Mouse (Mus musculus) liver, postnatal 0 days (tissue): ENCODE data around the gene Ntrk3. TPM values are rescaled to one million over a fixed set of nuclear protein-coding genes. Genes with fewer than 3 reads are reported as not detected.

Source experiments
- ATAC-seq: fragments of 200-750 bp; cut with Nextera tagmentation; 2 replicates; pipeline ENCODE4 v1.8.0; 2017; ENCODE audit warnings: mild to moderate bottlenecking, moderate library complexity
- DNase-seq: peaks from one replicate; pipeline ENCODE4 v3.0.0-alpha.2; 2016
- H3K27ac ChIP-seq: fragments of 300-500 bp; sonication (generic); 2 replicates; pipeline ENCODE4 v1.5.1; 2014; ENCODE audit warnings: antibody characterized with exemption, moderate library complexity, mild to moderate bottlenecking, low read depth
- H3K27me3 ChIP-seq: fragments of 300-500 bp; sonication (generic); 2 replicates; pipeline ENCODE4 v1.6.1; 2014; ENCODE audit warnings: low read length, control low read depth, mixed read lengths; ENCODE audit not compliant: insufficient read depth
- H3K36me3 ChIP-seq: fragments of 300-500 bp; sonication (generic); replicated peaks from 2 replicates; pipeline ENCODE4 v1.6.1; 2014; ENCODE audit warnings: mild to moderate bottlenecking, control low read depth, low read length, moderate library complexity, mixed read lengths; ENCODE audit not compliant: insufficient read depth
- H3K4me1 ChIP-seq: fragments of 300-500 bp; sonication (generic); 2 replicates; pipeline ENCODE4 v1.6.1; 2014; ENCODE audit warnings: antibody characterized with exemption, mild to moderate bottlenecking, control low read depth; ENCODE audit not compliant: insufficient read depth
- H3K4me2 ChIP-seq: fragments of 300-500 bp; sonication (generic); 2 replicates; pipeline ENCODE4 v1.6.1; 2014; ENCODE audit warnings: low read depth, mild to moderate bottlenecking, low read length, moderate library complexity, mixed read lengths
- H3K4me3 ChIP-seq: fragments of 300-500 bp; sonication (generic); 2 replicates; pipeline ENCODE4 v1.5.1; 2014; ENCODE audit warnings: low read depth, low read length
- H3K9ac ChIP-seq: fragments of 300-500 bp; sonication (generic); replicated peaks from 2 replicates; pipeline ENCODE4 v1.6.1; 2014; ENCODE audit warnings: mild to moderate bottlenecking, moderate library complexity
- H3K9me3 ChIP-seq: fragments of 300-500 bp; sonication (generic); 2 replicates; pipeline ENCODE4 v1.6.1; 2016; ENCODE audit warnings: mild to moderate bottlenecking, control low read depth, low read length, mixed read lengths
- CTCF ChIP-seq: sonication (generic); IDR thresholded peaks from 2 replicates; pipeline ENCODE4 v1.5.1; 2016; ENCODE audit warnings: antibody characterized with exemption, low read depth
- EP300 ChIP-seq: IDR thresholded peaks from 2 replicates; pipeline ENCODE4 v1.6.1; 2016; ENCODE audit warnings: antibody characterized with exemption, low read depth, mild to moderate bottlenecking
- WGBS: fragments of 180-500 bp; shearing (Covaris S2); extraction: QIAGEN DNeasy Blood & Tissue Kit; methylation state at CpG from one replicate; pipeline ENCODE4 v1.1.7; 2014; ENCODE audit not compliant: insufficient replicate concordance; 5-methylcytosine and 5-hydroxymethylcytosine counted together
- polyA plus RNA-seq: library from polyadenylated mRNA; unstranded; fragments of >200 nt; fragmentation: Nextera tagmentation; extraction: Ambion mirVana; gene quantifications from 2 replicates; pipeline ENCODE4 v1.2.1, GENCODE M21; 2015

The Ntrk3 gene
- polyA plus RNA-seq, 1 experiment from 2014 or later, result 0.16 TPM

DNA sequence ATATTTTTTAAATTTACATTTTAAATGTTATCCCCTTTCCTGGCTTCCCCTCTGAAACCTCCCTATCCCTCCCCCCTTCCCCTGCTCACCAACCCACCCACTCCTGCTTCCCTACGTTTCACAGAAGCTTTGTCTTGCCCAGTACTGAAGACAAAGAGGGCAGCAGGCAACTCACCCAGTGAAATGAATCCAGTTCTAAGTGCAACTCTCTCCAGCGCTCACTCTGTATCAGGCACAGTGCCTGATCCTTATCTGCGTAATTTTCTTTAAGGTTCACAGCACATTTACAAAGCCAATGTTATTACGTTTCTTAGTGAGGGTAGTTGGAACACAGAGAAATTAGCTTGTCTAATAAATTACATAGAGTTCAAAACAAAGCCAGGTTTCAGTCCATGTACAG, 592.6 kb downstream of the Ntrk3 start:
- WGBS, result 60% methylated on average over 4 of the region's 4 CpGs
- TF ChIP-seq CTCF, result no peak
- TF ChIP-seq EP300, result no peak
- H3K27me3 ChIP-seq, result no peaks in the 10 kb centered on the region
- H3K36me3 ChIP-seq, result no peaks in the 10 kb centered on the region
- H3K9me3 ChIP-seq, result no peaks in the 10 kb centered on the region
- no peak overlapping the region for H3K9ac ChIP-seq
- H3K4me2 ChIP-seq, result no peak overlapping the region
- H3K4me3 ChIP-seq, result no peak overlapping the region
- ATAC-seq (no peak), DNase-seq (no peak)
- H3K4me1 ChIP-seq, result no peaks in the 10 kb centered on the region
- no peak overlapping the region for H3K27ac ChIP-seq

DNA sequence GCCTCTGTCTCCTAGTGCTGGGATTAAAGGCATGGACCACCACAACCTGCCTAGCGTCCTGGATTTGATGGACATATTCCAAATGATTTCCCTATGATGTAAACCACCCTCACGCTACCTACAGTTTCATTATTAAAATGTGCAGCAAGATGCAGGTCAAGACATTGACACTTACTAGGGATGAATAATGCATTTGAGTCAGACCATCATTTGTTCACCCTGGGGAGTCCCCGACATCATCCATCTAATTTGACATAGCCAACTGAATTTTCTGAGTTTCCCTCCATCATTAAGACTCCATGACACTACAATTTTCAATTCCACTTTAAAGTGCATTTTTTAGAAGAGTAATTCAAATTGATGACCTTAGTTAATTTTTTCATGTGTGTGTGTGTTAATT, 593.0 kb downstream of the Ntrk3 start:
- no peaks in the 10 kb centered on the region for H3K27me3 ChIP-seq
- no peak overlapping the region for H3K4me3 ChIP-seq
- no peaks in the 10 kb centered on the region for H3K4me1 ChIP-seq
- WGBS, result 79% methylated on average over 3 of the region's 3 CpGs
- no peak overlapping the region for H3K9ac ChIP-seq
- no peak overlapping the region for H3K4me2 ChIP-seq
- no peaks in the 10 kb centered on the region for H3K36me3 ChIP-seq
- H3K9me3 ChIP-seq, result no peaks in the 10 kb centered on the region
- no peak for DNase-seq
- no peak for ATAC-seq
- H3K27ac ChIP-seq, result no peak overlapping the region
- no peak for TF ChIP-seq EP300
- no peak for TF ChIP-seq CTCF

DNA sequence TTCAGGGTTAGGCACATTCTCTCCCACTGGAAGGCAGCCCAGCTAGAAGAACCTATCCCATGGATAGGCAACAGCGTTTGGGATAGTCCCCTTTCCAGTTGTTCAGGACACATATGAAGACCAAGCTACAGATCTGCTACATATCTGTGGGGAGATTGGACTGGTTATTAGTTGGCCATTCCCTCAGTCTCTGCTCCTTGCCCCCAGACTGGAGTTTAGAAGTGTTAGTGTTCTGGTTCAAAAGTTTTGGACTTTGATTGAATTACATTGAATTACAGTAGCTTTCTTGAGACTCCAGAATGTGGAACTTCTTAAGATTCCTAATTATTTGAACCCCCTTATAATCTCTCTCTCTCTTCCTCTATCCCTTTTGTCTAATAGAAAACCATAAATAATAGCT, 607.8 kb downstream of the Ntrk3 start:
- no peak overlapping the region for H3K4me2 ChIP-seq
- no peak overlapping the region for H3K9ac ChIP-seq
- ATAC-seq, result no peak
- TF ChIP-seq EP300 (no peak), CTCF (no peak)
- H3K4me3 ChIP-seq, result no peak overlapping the region
- no peaks in the 10 kb centered on the region for H3K27me3 ChIP-seq
- no peak for DNase-seq
- no peaks in the 10 kb centered on the region for H3K4me1 ChIP-seq
- H3K36me3 ChIP-seq, result no peaks in the 10 kb centered on the region
- no peak overlapping the region for H3K27ac ChIP-seq
- 77% methylated on average over 1 of the region's 1 CpGs for WGBS
- no peaks in the 10 kb centered on the region for H3K9me3 ChIP-seq

Other genes with a start within 250 kb of the Ntrk3 start
- 23.9 and 27.2 TPM in 2 replicates for gene Mrps11, start 45.1 kb upstream of the Ntrk3 start, polyA plus RNA-seq
- 36.8 and 39.7 TPM in 2 replicates for gene Mrpl46, start 45.5 kb upstream of the Ntrk3 start, polyA plus RNA-seq
- 7.9 and 8.1 TPM in 2 replicates for gene Det1, start 109.3 kb upstream of the Ntrk3 start, polyA plus RNA-seq
- gene Aen, start 157.8 kb upstream of the Ntrk3 start, polyA plus RNA-seq, result 15.1 and 15.9 TPM in 2 replicates
- gene Isg20, start 175.4 kb upstream of the Ntrk3 start, polyA plus RNA-seq, result 108 and 111 TPM in 2 replicates